Mouse (Mus musculus) forebrain, embryonic 14.5 days (tissue): ENCODE data around the gene Arhgap10. TPM values are rescaled to one million over a fixed set of nuclear protein-coding genes. Genes with fewer than 3 reads are reported as not detected.

Source experiments
- ATAC-seq: fragments of 200-750 bp; cut with Nextera tagmentation; 2 replicates; pipeline ENCODE4 v1.8.0; 2017; ENCODE audit warnings: mild to moderate bottlenecking, moderate library complexity
- DNase-seq: peaks from one replicate; pipeline ENCODE4 v3.0.0-alpha.2; 2015; ENCODE audit warnings: low spot score
- H3K27ac ChIP-seq: fragments of 300-500 bp; sonication (generic); 2 replicates; pipeline ENCODE4 v1.5.1; 2014; ENCODE audit warnings: low read depth, mild to moderate bottlenecking, control low read depth, low read length, moderate library complexity
- H3K27me3 ChIP-seq: fragments of 300-500 bp; sonication (generic); replicated peaks from 2 replicates; pipeline ENCODE4 v1.6.1; 2014; ENCODE audit warnings: low read length, control low read depth, mixed read lengths; ENCODE audit not compliant: control insufficient read depth, insufficient read depth
- H3K36me3 ChIP-seq: fragments of 300-500 bp; sonication (generic); 2 replicates; pipeline ENCODE4 v1.6.1; 2014; ENCODE audit warnings: low read length, control low read depth; ENCODE audit not compliant: control insufficient read depth, insufficient read depth
- H3K4me1 ChIP-seq: fragments of 300-500 bp; sonication (generic); 2 replicates; pipeline ENCODE4 v1.6.1; 2014; ENCODE audit warnings: antibody characterized with exemption, low read length, control low read depth; ENCODE audit not compliant: control insufficient read depth, insufficient read depth
- H3K4me2 ChIP-seq: fragments of 300-500 bp; sonication (generic); 2 replicates; pipeline ENCODE4 v1.6.1; 2014; ENCODE audit warnings: mild to moderate bottlenecking, control low read depth, low read length
- H3K4me3 ChIP-seq: fragments of 300-500 bp; sonication (generic); 2 replicates; pipeline ENCODE4 v1.5.1; 2014; ENCODE audit warnings: low read depth, low read length, control low read depth
- H3K9ac ChIP-seq: fragments of 300-500 bp; sonication (generic); 2 replicates; pipeline ENCODE4 v1.6.1; 2014; ENCODE audit warnings: mild to moderate bottlenecking, low read length, control low read depth, moderate library complexity
- H3K9me3 ChIP-seq: fragments of 300-500 bp; sonication (generic); replicated peaks from 2 replicates; pipeline ENCODE4 v1.6.1; 2016; ENCODE audit warnings: low read length, control low read depth, mixed read lengths; ENCODE audit not compliant: control insufficient read depth
- WGBS: fragments of 180-500 bp; shearing (Covaris S2); extraction: QIAGEN DNeasy Blood & Tissue Kit; methylation state at CpG from one replicate; pipeline ENCODE4 v1.1.7; 2014; 5-methylcytosine and 5-hydroxymethylcytosine counted together
- polyA plus RNA-seq: library from polyadenylated mRNA; unstranded; fragments of >200 nt; fragmentation: Nextera tagmentation; extraction: Ambion mirVana; gene quantifications from 2 replicates; pipeline ENCODE4 v1.2.1, GENCODE M21; 2014

The Arhgap10 gene
- polyA plus RNA-seq, 1 experiment from 2014 or later = 3.6 TPM

DNA sequence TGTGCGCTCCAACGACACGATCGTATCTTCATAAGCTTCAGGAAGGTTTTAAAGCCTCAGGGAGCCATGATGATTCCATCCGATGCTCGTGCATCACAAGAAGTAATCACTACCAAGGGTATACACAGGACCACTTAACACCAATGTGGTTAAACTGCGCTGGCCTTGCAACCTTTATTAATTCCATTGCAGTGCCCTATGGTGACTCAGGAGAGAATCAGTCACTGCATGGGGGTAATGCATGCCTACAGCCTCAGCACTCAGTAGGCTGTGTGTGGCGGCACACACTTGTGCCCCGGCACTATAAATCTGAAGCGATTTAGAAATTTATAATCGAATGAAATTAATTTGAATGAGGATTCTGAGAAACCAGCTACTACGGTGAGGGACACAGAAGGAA is 71.5 kb downstream of the Arhgap10 start:
- 80% methylated on average over 12 of the region's 12 CpGs for WGBS
- DNase-seq = no peak
- no peaks in the 10 kb centered on the region for H3K27me3 ChIP-seq

DNA sequence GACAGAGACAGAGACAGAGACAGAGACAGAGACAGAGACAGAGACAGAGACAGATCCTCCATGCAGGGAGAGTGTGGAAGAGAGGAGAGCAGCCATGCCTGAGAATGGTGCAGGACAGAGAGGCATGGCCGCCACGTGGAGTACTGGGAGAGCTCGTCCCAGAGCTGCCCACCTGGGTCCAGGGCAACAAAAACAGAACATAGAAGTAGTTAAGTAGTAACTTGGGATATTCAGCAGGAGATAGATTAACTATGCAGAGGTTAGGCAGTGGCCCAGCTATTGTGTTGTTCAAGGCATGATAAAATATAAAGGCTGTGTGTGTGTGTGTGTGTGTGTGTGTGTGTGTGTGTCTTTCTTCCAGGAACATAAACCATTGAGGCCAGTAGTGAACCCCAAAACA is 72.1 kb downstream of the Arhgap10 start:
- DNase-seq = no peak

More for the DNA sequence above, 71.5 kb downstream of the Arhgap10 start:
- Histone ChIP-seq H3K36me3 (no peaks in the 10 kb centered on the region), H3K27ac (no peak overlapping the region), H3K4me2 (no peak overlapping the region), H3K4me1 (no peaks in the 10 kb centered on the region), H3K9me3 (no peaks in the 10 kb centered on the region), H3K9ac (no peak overlapping the region), H3K4me3 (no peak overlapping the region)
- ATAC-seq = no peak

DNA sequence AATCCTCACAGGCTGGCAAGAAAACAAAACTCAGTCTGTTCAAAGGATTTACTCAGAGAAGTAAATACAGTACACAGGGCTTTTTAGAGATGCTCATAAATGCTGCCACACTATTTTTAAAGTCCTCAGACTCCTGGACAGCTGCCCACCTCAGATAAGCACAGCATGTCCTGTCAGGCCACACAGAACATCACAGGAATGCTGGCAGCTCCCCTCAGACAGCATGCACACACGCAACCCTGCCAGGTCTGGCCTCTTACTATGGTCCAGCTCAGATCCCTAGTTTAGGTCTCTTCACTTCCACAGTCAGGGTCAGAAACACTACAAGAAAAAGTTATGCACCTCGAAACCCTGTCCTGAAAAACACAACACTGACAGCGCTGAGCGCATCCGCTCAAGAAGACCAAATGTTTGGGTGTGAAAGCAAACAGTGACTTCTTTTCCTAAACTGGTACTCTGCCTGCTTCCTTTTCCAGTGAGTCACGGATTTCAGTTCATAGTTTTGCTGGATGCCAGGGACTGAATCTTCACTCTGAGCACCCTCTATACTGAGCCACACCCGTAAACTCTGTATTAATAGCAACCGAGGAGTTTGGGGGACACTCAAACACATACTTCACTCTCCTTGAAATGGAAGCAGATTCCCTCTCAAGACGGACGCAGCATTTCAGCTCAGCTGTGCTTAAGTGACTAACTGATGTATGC is 73.4 kb downstream of the Arhgap10 start:
- WGBS = 83% methylated on average over 10 of the region's 10 CpGs
- no peak overlapping the region for H3K4me2 ChIP-seq
- H3K9me3 ChIP-seq = no peaks in the 10 kb centered on the region
- H3K27me3 ChIP-seq = no peaks in the 10 kb centered on the region
- no peaks in the 10 kb centered on the region for H3K36me3 ChIP-seq
- DNase-seq = no peak
- H3K4me3 ChIP-seq = no peak overlapping the region
- H3K4me1 ChIP-seq = no peaks in the 10 kb centered on the region
- H3K27ac ChIP-seq = no peak overlapping the region
- no peak overlapping the region for H3K9ac ChIP-seq
- ATAC-seq = no peak

More for the DNA sequence above, 72.1 kb downstream of the Arhgap10 start:
- no peaks in the 10 kb centered on the region for H3K4me1 ChIP-seq
- ATAC-seq = no peak
- H3K27me3 ChIP-seq = no peaks in the 10 kb centered on the region
- WGBS = 67% methylated on average over 3 of the region's 3 CpGs
- no peak overlapping the region for H3K4me3 ChIP-seq
- no peak overlapping the region for H3K9ac ChIP-seq
- no peaks in the 10 kb centered on the region for H3K9me3 ChIP-seq
- H3K4me2 ChIP-seq = no peak overlapping the region
- H3K36me3 ChIP-seq = no peaks in the 10 kb centered on the region
- H3K27ac ChIP-seq = no peak overlapping the region

DNA sequence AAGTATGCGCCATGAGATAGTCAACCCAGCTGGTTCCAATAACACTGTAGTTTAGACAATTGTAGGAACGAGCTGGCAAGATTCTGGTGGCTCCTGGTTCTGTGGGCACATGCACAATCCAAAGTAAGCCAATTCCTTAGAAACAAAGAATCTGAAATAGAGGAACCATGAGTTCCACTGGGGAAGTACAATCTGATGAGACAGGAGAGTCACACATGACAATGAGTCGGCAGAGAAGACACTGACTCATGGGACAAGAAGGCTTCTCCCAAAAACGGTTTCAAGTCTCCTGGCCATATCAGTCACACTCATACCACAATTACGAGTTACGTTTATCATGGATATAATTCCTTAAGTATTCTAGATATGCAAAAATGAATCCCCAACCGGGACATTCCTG is 75.3 kb downstream of the Arhgap10 start:
- Histone ChIP-seq H3K36me3 (no peaks in the 10 kb centered on the region), H3K4me2 (no peak overlapping the region), H3K9ac (no peak overlapping the region), H3K9me3 (no peaks in the 10 kb centered on the region), H3K27ac (no peak overlapping the region), H3K4me1 (no peaks in the 10 kb centered on the region), H3K27me3 (no peaks in the 10 kb centered on the region), H3K4me3 (no peak overlapping the region)
- no peak for DNase-seq
- WGBS = 91% methylated on average over 7 of the region's 7 CpGs
- ATAC-seq = no peak

DNA sequence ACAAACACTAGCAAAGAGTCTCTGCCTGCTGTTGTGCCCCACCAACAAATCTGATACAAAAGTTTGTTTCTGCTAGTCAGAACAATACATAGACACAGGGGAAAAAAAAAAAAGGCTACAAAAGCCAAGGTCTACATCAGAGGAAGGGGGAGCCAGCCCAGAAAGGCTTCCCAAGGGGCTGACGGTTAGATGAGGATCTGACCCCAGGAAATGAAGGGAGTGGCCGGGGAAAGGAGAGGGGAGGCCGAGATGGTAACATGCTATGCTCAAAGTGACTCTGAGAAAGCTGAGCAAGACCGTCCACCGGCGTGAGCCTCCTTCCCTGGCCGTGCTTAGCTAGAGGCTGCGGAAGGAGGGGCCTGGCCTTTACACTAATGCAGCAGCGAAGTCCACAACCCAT is 76.8 kb downstream of the Arhgap10 start:
- Histone ChIP-seq H3K27me3 (no peaks in the 10 kb centered on the region), H3K27ac (no peak overlapping the region), H3K9ac (no peak overlapping the region), H3K36me3 (no peaks in the 10 kb centered on the region), H3K4me3 (no peak overlapping the region), H3K9me3 (no peaks in the 10 kb centered on the region), H3K4me2 (no peak overlapping the region), H3K4me1 (no peaks in the 10 kb centered on the region)
- DNase-seq = no peak
- WGBS = 80% methylated on average over 9 of the region's 9 CpGs
- no peak for ATAC-seq

DNA sequence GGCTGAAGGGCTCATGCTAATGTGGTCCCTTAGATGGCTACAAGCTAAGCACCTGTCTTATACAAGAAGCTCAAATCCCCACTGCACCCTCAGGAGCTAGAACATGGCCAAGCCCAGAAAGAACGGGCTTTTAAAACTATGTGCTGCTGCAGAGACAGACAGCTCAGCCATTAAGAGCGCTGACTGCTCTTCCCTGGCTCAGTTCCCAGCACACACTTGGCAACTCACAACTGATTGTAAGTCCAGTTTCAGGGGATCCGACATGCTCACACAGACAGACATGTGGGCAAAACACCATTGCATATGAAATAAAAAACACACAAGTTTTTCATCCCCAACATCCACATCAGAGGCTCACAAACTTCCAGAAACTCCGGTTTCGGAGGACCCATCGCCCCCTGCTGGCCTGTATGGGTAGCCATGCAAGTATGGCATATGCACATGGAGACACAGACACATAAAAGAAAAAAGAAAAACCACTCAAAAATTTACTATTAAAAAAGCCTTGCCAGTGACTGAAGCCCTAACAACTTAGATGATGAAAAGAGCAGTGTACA is 77.4 kb downstream of the Arhgap10 start:
- ATAC-seq = no peak
- H3K36me3 ChIP-seq = no peaks in the 10 kb centered on the region
- H3K4me3 ChIP-seq = no peak overlapping the region
- no peak overlapping the region for H3K27ac ChIP-seq
- DNase-seq = no peak
- H3K4me2 ChIP-seq = no peak overlapping the region
- 82% methylated on average over 6 of the region's 6 CpGs for WGBS
- no peak overlapping the region for H3K9ac ChIP-seq
- H3K9me3 ChIP-seq = no peaks in the 10 kb centered on the region
- no peaks in the 10 kb centered on the region for H3K4me1 ChIP-seq
- no peaks in the 10 kb centered on the region for H3K27me3 ChIP-seq

DNA sequence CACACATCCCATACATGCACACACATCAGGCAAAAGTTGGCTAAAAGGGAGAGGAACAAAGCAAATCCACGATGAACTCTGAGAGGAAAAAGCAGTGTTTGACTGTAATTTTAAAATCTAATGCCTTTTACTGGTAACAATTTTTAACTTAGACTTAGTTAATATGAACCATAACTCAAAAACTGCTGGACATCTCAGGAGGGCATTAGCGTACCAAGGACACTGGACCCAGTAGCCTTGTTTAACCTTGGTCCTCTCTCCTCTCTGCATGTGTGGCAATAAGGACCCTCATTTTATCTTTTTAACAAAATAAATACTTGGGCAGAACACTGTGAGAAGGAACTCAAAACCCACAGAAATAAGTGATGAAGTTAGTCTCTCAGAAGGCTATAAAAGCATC is 78.1 kb downstream of the Arhgap10 start:
- no peak for ATAC-seq

DNA sequence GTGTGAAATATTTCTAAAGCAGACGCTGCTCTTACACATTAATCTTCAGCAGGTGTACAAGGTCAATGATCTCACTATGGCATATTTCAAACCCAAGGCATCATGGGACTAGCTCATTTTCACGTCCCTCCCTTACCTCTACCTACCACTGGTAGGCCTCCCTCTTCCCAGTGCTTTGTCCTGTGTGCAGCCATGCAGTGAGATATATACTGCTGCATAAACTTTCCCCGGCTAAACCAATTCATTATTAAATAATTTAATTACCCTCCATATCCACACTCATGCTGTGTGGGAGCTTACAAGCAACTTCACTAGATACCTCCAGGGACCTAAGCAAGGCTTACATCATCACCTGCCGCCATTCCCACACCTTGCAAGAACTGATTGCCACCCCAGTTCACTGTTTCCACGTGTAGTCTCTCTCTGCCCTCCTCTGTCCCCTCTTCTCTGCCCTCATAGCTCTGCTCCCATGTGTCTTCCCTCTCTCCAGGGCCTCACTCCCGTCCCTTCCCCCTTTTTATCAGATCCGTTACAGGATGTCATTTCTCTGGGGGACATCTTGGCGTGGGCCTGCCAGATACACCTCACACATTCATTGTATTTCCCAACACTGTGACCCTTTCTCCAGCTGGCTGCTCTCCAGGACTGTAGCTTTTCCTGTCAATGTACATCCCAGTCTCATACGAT is 79.8 kb downstream of the Arhgap10 start:
- no peak overlapping the region for H3K27ac ChIP-seq
- H3K4me3 ChIP-seq = no peak overlapping the region
- WGBS = 62% methylated on average over 9 of the region's 9 CpGs
- H3K4me2 ChIP-seq = no peak overlapping the region
- no peaks in the 10 kb centered on the region for H3K36me3 ChIP-seq
- ATAC-seq (no peak), DNase-seq (no peak)
- H3K9ac ChIP-seq = no peak overlapping the region
- no peaks in the 10 kb centered on the region for H3K27me3 ChIP-seq
- H3K4me1 ChIP-seq = no peaks in the 10 kb centered on the region
- no peaks in the 10 kb centered on the region for H3K9me3 ChIP-seq

More for the DNA sequence above, 78.1 kb downstream of the Arhgap10 start:
- Histone ChIP-seq H3K27ac (no peak overlapping the region), H3K4me3 (no peak overlapping the region), H3K9ac (no peak overlapping the region), H3K4me1 (no peaks in the 10 kb centered on the region), H3K27me3 (no peaks in the 10 kb centered on the region), H3K9me3 (no peaks in the 10 kb centered on the region), H3K36me3 (no peaks in the 10 kb centered on the region), H3K4me2 (no peak overlapping the region)
- DNase-seq = no peak
- WGBS = 96% methylated on average over 2 of the region's 2 CpGs
